Comparison of ENCODE assay signal across 8 mouse cellular contexts in the genomic region with DNA sequence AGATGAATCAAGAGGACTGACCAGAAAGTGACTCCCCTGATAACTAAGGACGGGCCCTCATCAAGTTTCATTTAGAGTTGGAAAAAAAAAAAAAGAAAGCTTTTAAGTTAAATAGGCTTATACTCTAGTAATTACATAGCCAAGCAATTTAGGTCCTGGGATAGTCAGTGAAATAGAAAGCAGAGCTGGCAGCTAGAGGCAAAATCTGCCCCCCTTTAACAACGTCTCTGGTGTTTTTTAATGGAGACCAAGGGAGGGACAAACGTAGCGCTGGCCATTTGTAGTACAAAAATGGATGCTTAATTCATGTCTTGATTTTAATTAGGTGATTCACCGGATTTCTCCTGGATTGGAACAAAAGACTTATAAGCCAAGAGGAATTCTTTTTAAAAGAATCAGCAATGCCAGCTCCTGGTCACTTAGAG. TPM values are rescaled to one million over a fixed set of nuclear protein-coding genes. Genes with fewer than 3 reads are reported as not detected.
DNase-seq lines count a peak whose midpoint lies in the region; ATAC-seq and TF ChIP-seq lines count a peak whose summit lies in the region.

No protein-coding gene starts in this region.

- peak overlapping the region; percentile 96 for H3K4me2 ChIP-seq in embryonic facial prominence, embryonic 14.5 days (ENCODE audit: low read depth, low read length)

- peak overlapping the region; percentile 97 for H3K9ac ChIP-seq in embryonic facial prominence, embryonic 14.5 days (ENCODE audit: low read depth, low read length)

- WGBS in embryonic facial prominence, embryonic 14.5 days = 0% methylated on average over 5 of the region's 5 CpGs
- WGBS in limb, embryonic 10.5 days = 0% methylated on average over 5 of the region's 5 CpGs
- WGBS in small intestine, adult 2 months = under 1% methylated on average over 5 of the region's 5 CpGs

- no peaks in the 10 kb centered on the region for H3K27me3 ChIP-seq in embryonic facial prominence, embryonic 14.5 days (replicated peaks; ENCODE audit: control insufficient read depth, insufficient read depth, low read length)
- H3K27me3 ChIP-seq in limb, embryonic 10.5 days (ENCODE audit: low read depth, poor library complexity, severe bottlenecking) = no peaks in the 10 kb centered on the region
- no peaks in the 10 kb centered on the region for H3K27me3 ChIP-seq in small intestine, adult 2 months (ENCODE audit: control insufficient read depth, insufficient read depth, low read length)

- H3K4me3 ChIP-seq in embryonic facial prominence, embryonic 14.5 days (ENCODE audit: low read depth, low read length) = peak overlapping the region; percentile 90
- peak overlapping the region; percentile 91 for H3K4me3 ChIP-seq in limb, embryonic 10.5 days
- H3K4me3 ChIP-seq in small intestine, adult 2 months (ENCODE audit: low read depth, low read length) = peak overlapping the region; percentile 92

- peak; percentile 25 for DNase-seq in adrenal gland, adult 2 months
- DNase-seq in adrenal gland, adult 18-20 months (ENCODE audit: low spot score in 2 of 2) = no peak
- peak; percentile 60 for DNase-seq in 416B (ENCODE audit: low read depth)
- DNase-seq in embryonic facial prominence, embryonic 14.5 days (ENCODE audit: low spot score) = peak; percentile 48
- DNase-seq in limb, embryonic 10.5 days (ENCODE audit: low spot score) = no peak
- no peak for DNase-seq in cerebellum, postnatal 14 days

- peaks cover 16% of the 10 kb centered on the region; the same call in 1 of the 2 replicates for H3K4me1 ChIP-seq in embryonic facial prominence, embryonic 14.5 days (ENCODE audit: control insufficient read depth, insufficient read depth, low read length)
- H3K4me1 ChIP-seq in limb, embryonic 10.5 days = peaks cover 42% of the 10 kb centered on the region
- H3K4me1 ChIP-seq in small intestine, adult 2 months (ENCODE audit: control insufficient read depth, insufficient read depth, insufficient read length, low read length) = peaks cover 5% of the 10 kb centered on the region; the same call in 1 of the 2 replicates

- no peaks in the 10 kb centered on the region for H3K9me3 ChIP-seq in embryonic facial prominence, embryonic 14.5 days (ENCODE audit: control insufficient read depth, low read length)
- H3K9me3 ChIP-seq in limb, embryonic 10.5 days (replicated peaks) = no peaks in the 10 kb centered on the region

- no peak for TF ChIP-seq CTCF in small intestine, adult 2 months (IDR thresholded peaks at IDR 0.05; ENCODE audit: extremely low read depth, insufficient read length, insufficient replicate concordance, low read depth, low read length)

- no peak for TF ChIP-seq POLR2A in small intestine, adult 2 months (IDR thresholded peaks at IDR 0.05; ENCODE audit: low read depth, low read length)

- H3K36me3 ChIP-seq in embryonic facial prominence, embryonic 14.5 days (ENCODE audit: control insufficient read depth, insufficient read depth, low read length) = peaks cover 13% of the 10 kb centered on the region
- H3K36me3 ChIP-seq in limb, embryonic 10.5 days = peaks cover 27% of the 10 kb centered on the region
- no peaks in the 10 kb centered on the region for H3K36me3 ChIP-seq in small intestine, adult 2 months (ENCODE audit: control insufficient read depth, insufficient read depth, low read length)

- H3K27ac ChIP-seq in embryonic facial prominence, embryonic 14.5 days (replicated peaks; ENCODE audit: low read depth, low read length) = peak overlapping the region; percentile 99
- peak overlapping the region; percentile 98 for H3K27ac ChIP-seq in limb, embryonic 10.5 days
- H3K27ac ChIP-seq in small intestine, adult 2 months (ENCODE audit: insufficient read depth, low read depth, low read length) = peak overlapping the region; percentile 51

- no peak for ATAC-seq in embryonic facial prominence, embryonic 14.5 days (ENCODE audit: low read depth)
- no peak for ATAC-seq in inflammation-experienced regulatory T-cells, adult 6 months

RNA-seq across cellular contexts. Expression of a gene that starts 1.0 kb away (rescaled TPM):
- total RNA-seq in adrenal gland, adult 2 months (2021) = 10 to 100 TPM; 59.0 to 93.4 TPM
- 103 and 112 TPM in 2 replicates for polyA plus RNA-seq in adrenal gland, adult 2 months (2012; rRNA removed)
- 10 to 100 TPM; 38.6 to 87.8 TPM for total RNA-seq in adrenal gland, adult 18-20 months (2021)
- 83.6 and 84.2 TPM in 2 replicates for polyA plus RNA-seq in embryonic facial prominence, embryonic 14.5 days (2014; fragmentation: Nextera tagmentation; extraction: Ambion mirVana)
- 45.9 and 56.6 TPM in 2 replicates for polyA plus RNA-seq in limb, embryonic 10.5 days (2016; fragmentation: Nextera tagmentation; extraction: Ambion mirVana)
- 23.8 and 27.6 TPM in 2 replicates for polyA plus RNA-seq in small intestine, adult 2 months (2012; rRNA removed)
- polyA plus RNA-seq in inflammation-experienced regulatory T-cells, adult 6 months (2017; shearing (Covaris generic)) = 10 to 100 TPM in 2 of 3 experiments, 1 to 10 TPM in 1; 8.6 to 12.7 (median 10.9) TPM

Comparison
In these comparisons a context has a peak if more than half of its experiments do, and no peak if none do; other contexts are left out.
1. DNase-seq: peak in adrenal gland, adult 2 months (single experiment), 416B (single experiment) and embryonic facial prominence, embryonic 14.5 days (single experiment); none in adrenal gland, adult 18-20 months (0 of 2), limb, embryonic 10.5 days (single experiment) and cerebellum, postnatal 14 days (0 of 2).
2. Peak in every context shown above with its lines, with median percentiles within 50 percentile points of each other: H3K27ac ChIP-seq and H3K4me3 ChIP-seq.